Mouse (Mus musculus): ENCODE measurements around the gene Aqp12. TPM values are rescaled to one million over a fixed set of nuclear protein-coding genes. Genes with fewer than 3 reads are reported as not detected.
A peak's percentile ranks its signal among the peaks of the same experiment; 100 is the strongest.

The Aqp12 gene
- total and polyA plus RNA-seq, 2 experiments from 2014 or later: not detected

- H3K4me1 ChIP-seq (ENCODE audit: control insufficient read depth, insufficient read depth): no peaks in the 10 kb centered on the region
- WGBS: 77% methylated on average over 2 of the region's 2 CpGs
- TF ChIP-seq EP300 (IDR thresholded peaks at IDR 0.05; ENCODE audit: low read depth): no peak
- TF ChIP-seq CTCF (IDR thresholded peaks at IDR 0.05; ENCODE audit: low read depth): no peak
- no peak overlapping the region for H3K4me3 ChIP-seq (ENCODE audit: low read depth, low read length)
- no peaks in the 10 kb centered on the region for H3K9me3 ChIP-seq (replicated peaks; ENCODE audit: control insufficient read depth, low read length)
- H3K27me3 ChIP-seq (ENCODE audit: control insufficient read depth, insufficient read depth, low read length): no peaks in the 10 kb centered on the region
- no peak for DNase-seq (ENCODE audit: low spot score)
- no peak for ATAC-seq (ENCODE audit: insufficient read depth, low read depth)
- no peak overlapping the region for H3K9ac ChIP-seq (replicated peaks; ENCODE audit: low read depth, low read length)
- no peak overlapping the region for H3K4me2 ChIP-seq (ENCODE audit: low read depth, low read length)
- no peaks in the 10 kb centered on the region for H3K36me3 ChIP-seq (replicated peaks; ENCODE audit: control insufficient read depth, insufficient read depth, low read length)
- H3K27ac ChIP-seq (ENCODE audit: low read depth): no peak overlapping the region
These were observed 13.3 kb upstream of the Aqp12 start for GRCm38 (mm10) chr1:92992880-92993279.

DNA sequence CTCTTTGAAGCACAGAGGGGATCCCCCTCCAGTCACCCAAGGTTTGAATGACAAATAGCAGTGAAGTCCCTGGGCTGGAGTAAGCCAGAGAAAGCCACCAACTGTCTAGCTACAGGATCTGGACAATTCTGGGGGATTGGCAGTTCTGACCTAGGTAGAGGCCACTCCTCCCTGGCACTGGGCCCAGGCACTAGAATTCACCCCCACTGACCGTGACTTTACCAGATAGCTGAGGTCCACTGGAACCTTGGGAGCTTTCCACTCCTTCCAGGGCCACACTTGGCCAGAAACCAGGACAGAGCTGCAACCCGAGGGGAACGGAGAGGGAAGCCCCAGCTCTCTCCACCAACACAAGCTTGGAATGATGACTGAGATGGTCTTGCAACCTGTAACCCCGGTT is 3.1 kb downstream of the Aqp12 start:
- DNase-seq (ENCODE audit: low spot score) (peak; percentile 50), ATAC-seq (ENCODE audit: insufficient read depth, low read depth) (peak; percentile 47; the same call in 1 of the 2 replicates)
- H3K4me3 ChIP-seq (ENCODE audit: low read depth, low read length): no peak overlapping the region
- 10% methylated on average over 4 of the region's 4 CpGs for WGBS
- no peak overlapping the region for H3K4me2 ChIP-seq (ENCODE audit: low read depth, low read length)
- H3K27me3 ChIP-seq (ENCODE audit: control insufficient read depth, insufficient read depth, low read length): no peaks in the 10 kb centered on the region
- H3K4me1 ChIP-seq (ENCODE audit: control insufficient read depth, insufficient read depth): peaks cover 10% of the 10 kb centered on the region
- H3K27ac ChIP-seq (ENCODE audit: low read depth): no peak overlapping the region
- H3K36me3 ChIP-seq (replicated peaks; ENCODE audit: control insufficient read depth, insufficient read depth, low read length): no peaks in the 10 kb centered on the region
- no peak overlapping the region for H3K9ac ChIP-seq (replicated peaks; ENCODE audit: low read depth, low read length)
- no peaks in the 10 kb centered on the region for H3K9me3 ChIP-seq (replicated peaks; ENCODE audit: control insufficient read depth, low read length)
- TF ChIP-seq CTCF (IDR thresholded peaks at IDR 0.05; ENCODE audit: low read depth) (no peak), EP300 (IDR thresholded peaks at IDR 0.05; ENCODE audit: low read depth) (no peak)

GRCm38 (mm10) chr1:93010731-93011130 is 4.6 kb downstream of the Aqp12 start:
- Histone ChIP-seq H3K27me3 (ENCODE audit: control insufficient read depth, insufficient read depth, low read length) (no peaks in the 10 kb centered on the region), H3K9me3 (replicated peaks; ENCODE audit: control insufficient read depth, low read length) (no peaks in the 10 kb centered on the region), H3K4me1 (ENCODE audit: control insufficient read depth, insufficient read depth) (peaks cover 10% of the 10 kb centered on the region), H3K4me2 (ENCODE audit: low read depth, low read length) (no peak overlapping the region), H3K4me3 (ENCODE audit: low read depth, low read length) (no peak overlapping the region), H3K36me3 (replicated peaks; ENCODE audit: control insufficient read depth, insufficient read depth, low read length) (no peaks in the 10 kb centered on the region), H3K9ac (replicated peaks; ENCODE audit: low read depth, low read length) (no peak overlapping the region), H3K27ac (ENCODE audit: low read depth) (no peak overlapping the region)
- DNase-seq (ENCODE audit: low spot score) (no peak), ATAC-seq (ENCODE audit: insufficient read depth, low read depth) (peak; percentile 57)
- WGBS: 25% methylated on average over 3 of the region's 3 CpGs
- TF ChIP-seq EP300 (IDR thresholded peaks at IDR 0.05; ENCODE audit: low read depth) (no peak), CTCF (IDR thresholded peaks at IDR 0.05; ENCODE audit: low read depth) (peak; percentile 52)

DNA sequence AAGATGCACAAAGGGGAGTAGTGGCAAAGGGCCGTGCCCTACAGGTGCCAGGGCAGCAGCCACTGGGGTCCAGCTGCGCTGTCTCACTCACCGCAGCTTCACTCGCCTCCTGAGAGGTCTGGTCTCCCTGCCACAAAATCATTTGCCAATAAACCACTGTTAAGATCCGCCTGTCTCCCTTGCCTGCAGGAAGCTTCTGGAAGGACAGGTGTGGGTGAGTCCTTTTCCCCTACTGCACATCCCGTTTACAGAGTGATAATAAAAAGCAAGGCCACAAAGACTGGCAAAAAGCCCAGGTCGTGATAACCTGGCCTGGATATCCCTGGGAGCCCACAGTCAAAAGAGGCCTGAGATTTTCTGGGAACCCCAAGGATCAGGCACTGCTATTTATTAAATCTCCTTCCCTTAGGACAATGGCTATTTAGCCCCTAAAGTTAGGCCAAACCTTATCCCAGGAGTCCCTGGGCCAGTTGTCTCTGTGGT is 6.0 kb downstream of the Aqp12 start:
- Histone ChIP-seq H3K36me3 (replicated peaks; ENCODE audit: control insufficient read depth, insufficient read depth, low read length) (no peaks in the 10 kb centered on the region), H3K4me1 (ENCODE audit: control insufficient read depth, insufficient read depth) (peaks cover 10% of the 10 kb centered on the region), H3K4me2 (ENCODE audit: low read depth, low read length) (no peak overlapping the region), H3K27me3 (ENCODE audit: control insufficient read depth, insufficient read depth, low read length) (no peaks in the 10 kb centered on the region), H3K27ac (ENCODE audit: low read depth) (no peak overlapping the region), H3K9me3 (replicated peaks; ENCODE audit: control insufficient read depth, low read length) (no peaks in the 10 kb centered on the region), H3K9ac (replicated peaks; ENCODE audit: low read depth, low read length) (no peak overlapping the region), H3K4me3 (ENCODE audit: low read depth, low read length) (no peak overlapping the region)
- WGBS: 63% methylated on average over 7 of the region's 7 CpGs
- TF ChIP-seq EP300 (IDR thresholded peaks at IDR 0.05; ENCODE audit: low read depth) (no peak), CTCF (IDR thresholded peaks at IDR 0.05; ENCODE audit: low read depth) (no peak)
- DNase-seq (ENCODE audit: low spot score): no peak
- no peak for ATAC-seq (ENCODE audit: insufficient read depth, low read depth)

- Histone ChIP-seq H3K27me3 (ENCODE audit: control insufficient read depth, insufficient read depth, low read length) (no peaks in the 10 kb centered on the region), H3K4me2 (ENCODE audit: low read depth, low read length) (no peak overlapping the region), H3K4me3 (ENCODE audit: low read depth, low read length) (no peak overlapping the region), H3K9ac (replicated peaks; ENCODE audit: low read depth, low read length) (no peak overlapping the region), H3K27ac (ENCODE audit: low read depth) (no peak overlapping the region), H3K36me3 (replicated peaks; ENCODE audit: control insufficient read depth, insufficient read depth, low read length) (no peaks in the 10 kb centered on the region), H3K4me1 (ENCODE audit: control insufficient read depth, insufficient read depth) (peaks cover 10% of the 10 kb centered on the region), H3K9me3 (replicated peaks; ENCODE audit: control insufficient read depth, low read length) (no peaks in the 10 kb centered on the region)
- ATAC-seq (ENCODE audit: insufficient read depth, low read depth): no peak
- 76% methylated on average over 4 of the region's 4 CpGs for WGBS
- TF ChIP-seq CTCF (IDR thresholded peaks at IDR 0.05; ENCODE audit: low read depth) (no peak), EP300 (IDR thresholded peaks at IDR 0.05; ENCODE audit: low read depth) (no peak)
- DNase-seq (ENCODE audit: low spot score): no peak
These were observed 7.2 kb downstream of the Aqp12 start for GRCm38 (mm10) chr1:93013367-93013766.

GRCm38 (mm10) chr1:93014460-93014859 is 8.3 kb downstream of the Aqp12 start:
- H3K27ac ChIP-seq (ENCODE audit: low read depth): no peak overlapping the region
- no peak overlapping the region for H3K9ac ChIP-seq (replicated peaks; ENCODE audit: low read depth, low read length)
- TF ChIP-seq CTCF (IDR thresholded peaks at IDR 0.05; ENCODE audit: low read depth): peak; percentile 91
- TF ChIP-seq EP300 (IDR thresholded peaks at IDR 0.05; ENCODE audit: low read depth): no peak
- no peaks in the 10 kb centered on the region for H3K27me3 ChIP-seq (ENCODE audit: control insufficient read depth, insufficient read depth, low read length)
- H3K4me2 ChIP-seq (ENCODE audit: low read depth, low read length): no peak overlapping the region
- H3K4me1 ChIP-seq (ENCODE audit: control insufficient read depth, insufficient read depth): peaks cover 2% of the 10 kb centered on the region
- no peaks in the 10 kb centered on the region for H3K36me3 ChIP-seq (replicated peaks; ENCODE audit: control insufficient read depth, insufficient read depth, low read length)
- DNase-seq (ENCODE audit: low spot score) (peak; percentile 38), ATAC-seq (ENCODE audit: insufficient read depth, low read depth) (peak; percentile 54; the same call in 1 of the 2 replicates)
- no peaks in the 10 kb centered on the region for H3K9me3 ChIP-seq (replicated peaks; ENCODE audit: control insufficient read depth, low read length)
- H3K4me3 ChIP-seq (ENCODE audit: low read depth, low read length): no peak overlapping the region

All from heart, postnatal 0 days (tissue).